Mouse (Mus musculus): Measurements from ENCODE around the gene Mki67. TPM values are rescaled to one million over a fixed set of nuclear protein-coding genes. Genes with fewer than 3 reads are reported as not detected.

Gene Mki67
- polyA plus RNA-seq, 1 experiment from 2014 or later = 51.4 TPM

- Histone ChIP-seq H3K27ac (replicated peaks; ENCODE audit: low read depth, low read length) (no peak overlapping the region), H3K27me3 (replicated peaks; ENCODE audit: control insufficient read depth, insufficient read depth, low read length) (no peaks in the 10 kb centered on the region), H3K9ac (ENCODE audit: low read depth, low read length) (no peak overlapping the region), H3K4me2 (ENCODE audit: low read depth, low read length) (no peak overlapping the region), H3K9me3 (ENCODE audit: control insufficient read depth, low read length) (no peaks in the 10 kb centered on the region), H3K4me3 (ENCODE audit: low read depth, low read length) (no peak overlapping the region), H3K4me1 (ENCODE audit: control insufficient read depth, insufficient read depth, low read length) (no peaks in the 10 kb centered on the region), H3K36me3 (ENCODE audit: control insufficient read depth, insufficient read depth, low read length) (no peaks in the 10 kb centered on the region)
- ATAC-seq (ENCODE audit: low read depth) (0 out of 2 replicates have a peak, but pooled peaks have one; percentile 57), DNase-seq (ENCODE audit: low spot score) (peak; percentile 81)
- WGBS = 59% methylated on average over 14 of the region's 14 CpGs
These were observed 74.3 kb downstream of the Mki67 start for GRCm38 (mm10) chr7:135641698-135642507.

Other genes starting within 250 kb of the Mki67 start
- gene Clrn3, start 187.7 kb downstream of the Mki67 start, polyA plus RNA-seq (2014; fragmentation: Nextera tagmentation; extraction: Ambion mirVana) = not detected in 2 replicates
- 3.9 and 4.1 TPM in 2 replicates for gene Ptpre, start 178.9 kb downstream of the Mki67 start, polyA plus RNA-seq (2014; fragmentation: Nextera tagmentation; extraction: Ambion mirVana)

Measured in embryonic facial prominence, embryonic 14.5 days (tissue).